Mouse (Mus musculus): ENCODE measurements around the gene Amdhd2. TPM values are rescaled to one million over a fixed set of nuclear protein-coding genes. Genes with fewer than 3 reads are reported as not detected.

The Amdhd2 gene
- polyA plus RNA-seq (2016; fragmentation: Nextera tagmentation; extraction: Ambion mirVana) = 40.2 and 44.7 TPM in 2 replicates

DNA sequence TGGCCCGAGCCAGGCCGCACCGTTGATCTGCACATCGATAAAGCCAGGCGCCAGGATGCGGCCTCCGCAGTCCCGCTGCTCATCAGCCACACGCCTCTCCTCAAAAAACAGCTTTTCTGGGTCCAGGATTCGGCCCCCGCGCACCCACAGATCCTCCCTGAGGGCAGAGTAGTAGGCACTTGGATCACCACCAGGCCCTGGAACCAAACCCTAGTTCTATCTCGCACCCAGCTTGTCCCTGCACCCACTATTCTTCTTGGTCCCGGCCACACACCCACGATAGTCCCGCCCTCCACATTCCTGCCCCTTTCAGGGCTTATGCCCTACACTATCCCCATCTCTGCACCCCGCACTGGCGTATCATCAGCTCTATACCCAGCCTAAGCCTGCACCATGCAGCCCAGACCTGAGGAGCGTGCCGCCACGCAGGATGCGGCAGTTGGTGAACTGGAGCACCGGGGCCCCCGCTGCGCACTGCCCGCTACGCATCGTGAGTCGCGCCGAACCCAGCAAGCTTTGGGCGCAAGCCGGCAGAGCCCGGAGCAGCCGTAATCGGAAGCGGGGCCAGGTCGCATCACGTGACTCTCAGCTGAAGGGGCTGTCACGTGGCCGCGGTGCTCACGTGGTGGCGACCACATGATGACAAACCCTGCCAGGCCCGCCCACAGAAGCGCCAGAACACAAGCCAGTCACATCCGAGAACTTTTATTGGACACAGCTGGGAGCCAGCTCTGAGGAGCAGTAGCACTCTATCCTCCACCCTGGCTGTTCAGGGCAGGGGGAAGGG, at the start of gene Amdhd2:
Gene Amdhd2, minus strand, starts transcription at position 591 of the 787 bp plus-strand sequence.
- Histone ChIP-seq H3K27ac (peak within 1 kb of the TSS; percentile 89), H3K27me3 (ENCODE audit: poor library complexity, severe bottlenecking) (no peaks in the 10 kb centered on the region), H3K4me3 (peak within 1 kb of the TSS; percentile 83), H3K9me3 (no peaks in the 10 kb centered on the region), H3K4me1 (peaks cover 25% of the 10 kb centered on the region), H3K36me3 (replicated peaks) (peaks cover 33% of the 10 kb centered on the region)
- DNase-seq (ENCODE audit: extremely low spot score, low spot score) = peak; percentile 98
- WGBS = 1% methylated on average over 47 of the region's 47 CpGs

DNA sequence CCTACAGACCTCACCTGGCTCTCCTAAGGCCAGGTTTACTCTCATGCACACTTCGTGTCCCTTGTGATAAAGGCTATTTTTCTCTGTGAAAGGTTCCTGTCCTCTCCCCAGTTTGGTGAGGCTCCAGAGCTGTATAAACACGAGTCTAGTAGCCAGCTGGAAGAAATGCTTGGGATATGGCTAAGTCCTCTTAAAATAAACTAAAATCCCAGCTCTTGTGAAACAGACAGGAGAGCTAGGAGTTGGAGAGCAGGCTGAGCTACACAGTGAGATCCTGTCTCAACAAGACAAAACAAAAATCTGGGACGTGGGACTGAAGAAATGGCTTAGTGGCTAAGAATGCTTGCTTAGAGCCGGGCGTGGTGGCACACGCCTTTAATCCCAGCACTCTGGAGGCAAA, 49.6 kb upstream of the Amdhd2 start:
- WGBS = 80% methylated on average over 6 of the region's 6 CpGs
- DNase-seq (ENCODE audit: extremely low spot score, low spot score) = no peak

DNA sequence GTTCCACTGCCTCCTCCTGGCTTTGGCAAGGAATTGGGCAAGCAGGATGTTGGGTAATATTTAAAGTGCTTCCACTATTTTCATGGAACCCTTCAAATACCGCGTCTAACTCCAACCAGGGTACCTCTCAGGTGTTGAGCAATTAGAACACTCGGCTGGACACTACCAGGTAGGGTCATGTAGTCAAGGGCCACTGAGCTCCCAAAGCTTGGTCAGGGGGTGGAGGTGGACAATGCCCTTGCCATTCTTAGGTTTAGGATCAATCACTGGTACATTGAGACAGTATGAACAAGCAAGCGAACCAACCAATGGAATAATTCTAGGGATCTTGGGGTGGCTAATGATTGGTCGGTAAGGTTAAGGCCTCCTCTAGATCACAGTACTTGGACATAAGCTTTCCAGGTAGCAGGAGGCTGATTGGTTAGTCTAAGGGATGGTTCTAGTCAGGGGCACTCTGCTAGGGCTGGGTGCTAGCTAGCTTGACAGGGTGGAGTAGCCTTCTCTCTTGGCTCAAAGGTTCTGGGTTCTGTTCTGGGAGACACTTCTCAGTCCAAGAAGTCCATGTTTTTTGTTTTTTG, 49.0 kb upstream of the Amdhd2 start:
- Histone ChIP-seq H3K9me3 (no peaks in the 10 kb centered on the region), H3K36me3 (replicated peaks) (peaks cover 37% of the 10 kb centered on the region), H3K4me3 (peak overlapping the region; percentile 66), H3K4me1 (peaks cover 55% of the 10 kb centered on the region), H3K27ac (peak overlapping the region; percentile 88; the same call in 1 of the 2 replicates), H3K27me3 (ENCODE audit: poor library complexity, severe bottlenecking) (peaks cover 41% of the 10 kb centered on the region)
- no peak for DNase-seq (ENCODE audit: extremely low spot score, low spot score)
- WGBS = 21% methylated on average over 5 of the region's 5 CpGs

More for the DNA sequence above, 49.6 kb upstream of the Amdhd2 start:
- Histone ChIP-seq H3K36me3 (replicated peaks) (peaks cover 43% of the 10 kb centered on the region), H3K9me3 (no peaks in the 10 kb centered on the region), H3K27ac (no peak overlapping the region), H3K27me3 (ENCODE audit: poor library complexity, severe bottlenecking) (peaks cover 34% of the 10 kb centered on the region), H3K4me1 (peaks cover 48% of the 10 kb centered on the region), H3K4me3 (no peak overlapping the region)

DNA sequence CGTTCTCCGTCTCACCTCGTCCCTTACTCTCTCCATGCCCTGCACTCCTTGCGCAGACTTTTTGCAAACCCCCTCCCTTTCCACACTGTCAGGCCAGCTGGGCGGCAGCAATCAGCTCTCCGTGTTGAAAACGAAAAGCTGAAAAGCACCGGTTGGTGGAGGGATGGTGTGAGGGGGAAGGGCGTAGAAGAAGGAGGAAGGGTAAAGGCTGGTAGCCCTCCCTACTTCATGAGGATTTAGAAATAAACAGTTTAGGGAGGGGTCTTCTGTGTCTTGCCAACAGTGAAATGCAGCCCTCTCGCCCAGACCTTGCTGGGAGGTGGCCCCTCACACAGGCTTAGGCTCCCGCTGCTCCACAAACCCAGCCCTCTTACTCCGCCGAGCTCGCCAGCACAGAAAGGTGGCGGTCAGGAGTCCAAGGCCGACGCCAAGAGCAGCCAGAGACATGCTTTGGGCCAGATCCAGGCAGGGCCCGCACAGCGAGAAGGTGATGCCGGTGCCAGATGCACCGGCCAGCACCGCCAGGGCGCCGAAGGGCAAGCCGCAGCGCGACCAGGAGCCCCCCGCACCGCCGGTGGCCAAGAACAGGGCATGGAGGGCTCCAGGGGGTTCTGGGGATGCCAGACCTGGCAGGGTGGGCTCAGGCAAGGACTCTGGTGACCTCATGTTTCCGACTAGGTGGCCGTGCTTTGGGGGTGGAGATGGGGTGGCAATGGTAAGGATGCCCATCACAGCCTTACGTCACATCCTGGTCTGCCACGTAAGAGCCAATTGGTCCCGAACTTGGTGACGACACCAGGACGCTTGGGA, 48.3 kb upstream of the Amdhd2 start:
- DNase-seq (ENCODE audit: extremely low spot score, low spot score) = peak; percentile 79
- peaks cover 30% of the 10 kb centered on the region for H3K36me3 ChIP-seq (replicated peaks)
- peaks cover 48% of the 10 kb centered on the region for H3K27me3 ChIP-seq (ENCODE audit: poor library complexity, severe bottlenecking)
- 2% methylated on average over 37 of the region's 37 CpGs for WGBS
- peak overlapping the region; percentile 88 for H3K27ac ChIP-seq
- H3K9me3 ChIP-seq = no peaks in the 10 kb centered on the region
- H3K4me1 ChIP-seq = peaks cover 60% of the 10 kb centered on the region
- peak overlapping the region; percentile 66 for H3K4me3 ChIP-seq

DNA sequence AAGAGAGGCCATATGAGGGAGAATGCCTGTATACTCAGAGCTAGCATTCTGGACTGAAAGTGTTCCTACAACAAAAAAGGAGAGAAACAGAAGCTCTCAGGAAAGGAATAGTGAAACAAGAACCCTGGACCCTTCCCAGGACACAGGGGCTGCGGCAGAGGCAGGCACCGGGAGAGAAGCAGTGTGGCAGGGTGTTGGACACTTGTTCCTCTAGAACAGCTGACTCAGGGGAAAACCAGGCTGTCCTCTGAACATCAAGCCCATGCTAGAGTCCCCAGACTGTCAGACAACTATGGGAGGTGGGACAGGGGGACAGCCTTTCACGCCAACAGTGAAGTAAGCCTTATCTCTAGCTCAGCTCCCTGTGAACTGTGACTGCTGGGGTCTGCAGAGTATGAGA, 47.0 kb upstream of the Amdhd2 start:
- 76% methylated on average over 3 of the region's 3 CpGs for WGBS
- H3K4me3 ChIP-seq = peak overlapping the region; percentile 66
- peak overlapping the region; percentile 88 for H3K27ac ChIP-seq

DNA sequence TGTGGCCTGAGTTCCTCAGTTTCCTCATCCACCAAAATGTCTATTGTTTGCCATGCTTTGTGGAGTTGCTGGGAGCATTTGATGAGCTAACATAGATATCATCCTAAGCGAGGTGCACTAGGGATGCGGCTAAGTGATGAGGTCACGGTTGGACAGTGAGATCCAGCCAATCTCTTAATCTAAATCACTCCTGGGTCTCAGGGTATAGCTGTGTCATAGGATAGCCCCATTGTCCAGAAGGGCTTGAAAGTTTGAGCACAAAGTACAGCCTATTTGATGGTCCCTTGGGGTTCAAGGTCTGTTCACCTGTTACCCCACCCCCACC, 46.3 kb upstream of the Amdhd2 start:
- peaks cover 78% of the 10 kb centered on the region for H3K4me1 ChIP-seq
- 75% methylated on average over 3 of the region's 3 CpGs for WGBS
- H3K4me3 ChIP-seq = peak overlapping the region; percentile 67
- no peak for DNase-seq (ENCODE audit: extremely low spot score, low spot score)
- peaks cover 10% of the 10 kb centered on the region for H3K36me3 ChIP-seq (replicated peaks)
- H3K27ac ChIP-seq = peak overlapping the region; percentile 90
- H3K27me3 ChIP-seq (ENCODE audit: poor library complexity, severe bottlenecking) = peaks cover 59% of the 10 kb centered on the region
- H3K9me3 ChIP-seq = no peaks in the 10 kb centered on the region

More for the DNA sequence above, 47.0 kb upstream of the Amdhd2 start:
- H3K9me3 ChIP-seq = no peaks in the 10 kb centered on the region
- peaks cover 17% of the 10 kb centered on the region for H3K36me3 ChIP-seq (replicated peaks)
- H3K27me3 ChIP-seq (ENCODE audit: poor library complexity, severe bottlenecking) = peaks cover 59% of the 10 kb centered on the region
- peaks cover 71% of the 10 kb centered on the region for H3K4me1 ChIP-seq
- DNase-seq (ENCODE audit: extremely low spot score, low spot score) = no peak

DNA sequence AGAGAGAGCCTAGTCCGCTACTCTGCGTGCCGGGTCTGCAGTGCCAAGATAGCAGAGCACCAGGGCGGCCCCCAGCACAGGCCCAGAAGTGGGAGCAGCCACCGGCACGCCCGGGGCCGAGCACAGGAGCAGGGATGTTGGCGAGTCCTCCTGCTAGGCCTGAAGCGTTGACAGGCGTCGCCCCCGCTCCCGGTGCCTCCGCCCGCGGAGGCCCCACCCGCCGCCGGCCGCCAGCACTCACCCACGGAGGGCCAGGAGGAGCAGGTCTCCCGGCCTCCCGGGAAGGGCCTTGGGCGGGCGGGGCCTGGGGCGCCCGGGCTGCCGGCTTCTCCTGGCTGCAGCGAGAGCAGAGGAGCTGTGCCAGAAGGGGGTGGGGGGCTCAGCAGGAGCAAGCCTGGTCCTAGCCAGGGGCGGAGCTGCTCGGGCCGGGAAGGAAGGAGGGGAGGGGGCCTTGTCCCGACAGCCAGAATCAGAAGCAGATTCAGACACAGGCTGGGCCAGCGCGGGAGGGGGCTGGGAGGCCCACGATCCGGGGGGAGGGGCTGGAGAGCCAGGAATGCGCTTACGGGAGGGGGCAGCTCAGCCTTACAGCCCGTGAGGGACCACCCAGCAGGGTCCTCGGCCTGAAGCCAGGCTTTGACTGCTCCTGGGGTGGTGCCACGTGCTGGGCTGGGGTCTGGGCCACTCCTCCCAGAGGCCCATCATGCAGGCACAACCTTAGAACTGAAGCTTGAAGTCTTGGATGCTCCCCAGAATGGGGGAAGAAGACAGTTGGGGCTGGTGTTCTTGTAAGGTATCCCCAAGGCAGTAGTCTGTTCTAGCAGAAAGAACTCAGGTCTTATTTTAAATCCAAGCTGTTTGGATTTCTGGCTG, 45.7 kb upstream of the Amdhd2 start, which contains the start of gene Ntn3:
Gene Ntn3, minus strand, starts transcription at position 489 of the 873 bp plus-strand sequence.
- Histone ChIP-seq H3K9me3 (no peaks in the 10 kb centered on the region), H3K36me3 (replicated peaks) (peaks cover 4% of the 10 kb centered on the region), H3K4me3 (peak within 1 kb of the TSS; percentile 67), H3K27me3 (ENCODE audit: poor library complexity, severe bottlenecking) (peaks cover 63% of the 10 kb centered on the region), H3K27ac (peak within 1 kb of the TSS; percentile 90), H3K4me1 (peaks cover 84% of the 10 kb centered on the region)
- peak; percentile 72 for DNase-seq (ENCODE audit: extremely low spot score, low spot score)
- WGBS = 2% methylated on average over 42 of the region's 43 CpGs

DNA sequence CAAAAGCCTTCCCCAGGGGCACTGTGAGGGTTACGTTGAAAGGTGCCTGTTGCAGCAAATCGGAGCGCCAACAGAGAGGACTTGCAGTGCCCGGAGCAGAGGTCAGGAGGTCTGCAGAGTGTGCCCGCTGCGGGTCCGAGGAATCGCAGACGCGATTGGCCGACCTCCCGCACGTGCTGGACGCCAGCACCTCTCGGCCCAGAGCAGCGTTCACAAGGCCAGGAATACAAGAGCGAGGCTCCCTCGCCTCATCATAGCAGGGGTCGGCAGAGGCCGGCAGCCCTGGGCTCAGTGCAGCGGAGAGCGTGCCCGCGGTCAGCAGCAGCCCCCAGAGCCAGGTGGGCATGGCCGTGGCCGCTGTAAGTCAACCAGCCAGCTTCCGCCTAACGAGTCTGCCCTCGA, 45.1 kb upstream of the Amdhd2 start:
- peak; percentile 57 for DNase-seq (ENCODE audit: extremely low spot score, low spot score)
- WGBS = 2% methylated on average over 29 of the region's 29 CpGs

DNA sequence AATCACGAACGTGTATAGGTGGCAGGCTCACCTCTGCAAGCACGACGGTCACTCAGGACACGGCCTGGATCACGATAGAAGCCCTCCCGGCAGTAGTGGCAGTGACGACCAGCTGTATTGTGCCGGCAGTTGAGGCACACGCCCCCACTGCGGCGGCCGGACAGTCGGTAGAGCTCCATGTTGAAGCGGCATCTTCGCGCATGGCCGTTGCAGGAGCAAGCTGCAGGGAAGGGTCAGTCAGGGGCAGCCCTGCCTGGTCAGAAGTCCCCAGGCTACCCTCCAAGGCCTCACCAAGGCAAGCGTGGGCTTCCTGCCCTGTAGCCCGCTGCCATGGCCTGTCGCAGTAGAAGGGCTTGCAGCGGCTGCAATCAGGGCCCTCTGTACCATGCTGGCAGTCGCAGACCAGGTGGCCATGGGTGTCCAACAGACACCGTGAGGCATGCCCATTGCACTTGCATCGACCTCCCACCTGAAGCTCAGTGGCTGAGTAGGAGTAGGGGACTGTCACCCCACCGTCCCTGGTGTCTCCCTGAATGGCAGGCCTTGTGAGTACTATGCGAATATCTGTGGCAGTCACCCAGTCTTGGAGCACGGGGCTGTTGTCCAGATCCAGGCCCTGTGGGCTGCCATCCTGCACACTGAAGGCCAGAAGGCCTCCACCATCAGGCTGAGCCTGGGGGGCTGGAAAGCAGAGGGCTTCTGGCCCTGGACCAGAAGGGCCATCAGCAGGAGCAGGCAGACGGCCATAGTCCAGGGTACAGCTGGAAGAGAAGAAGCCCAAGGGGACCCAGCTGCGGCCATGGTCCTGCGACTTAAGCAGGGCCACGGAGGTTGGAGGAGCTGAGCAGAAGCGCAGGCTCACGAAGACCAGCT, 44.4 kb upstream of the Amdhd2 start:
- whole genome bisulfite sequencing = 57% methylated on average over 34 of the region's 34 CpGs
- Histone ChIP-seq H3K36me3 (replicated peaks) (no peaks in the 10 kb centered on the region), H3K9me3 (no peaks in the 10 kb centered on the region), H3K4me1 (peaks cover 94% of the 10 kb centered on the region), H3K27me3 (ENCODE audit: poor library complexity, severe bottlenecking) (peaks cover 63% of the 10 kb centered on the region), H3K4me3 (peak overlapping the region; percentile 67), H3K27ac (peak overlapping the region; percentile 90)
- DNase-seq (ENCODE audit: extremely low spot score, low spot score) = peak; percentile 21

More for the DNA sequence above, 45.1 kb upstream of the Amdhd2 start:
- Histone ChIP-seq H3K4me1 (peaks cover 88% of the 10 kb centered on the region), H3K4me3 (peak overlapping the region; percentile 67), H3K9me3 (no peaks in the 10 kb centered on the region), H3K27ac (peak overlapping the region; percentile 90), H3K36me3 (replicated peaks) (no peaks in the 10 kb centered on the region), H3K27me3 (ENCODE audit: poor library complexity, severe bottlenecking) (peaks cover 63% of the 10 kb centered on the region)

DNA sequence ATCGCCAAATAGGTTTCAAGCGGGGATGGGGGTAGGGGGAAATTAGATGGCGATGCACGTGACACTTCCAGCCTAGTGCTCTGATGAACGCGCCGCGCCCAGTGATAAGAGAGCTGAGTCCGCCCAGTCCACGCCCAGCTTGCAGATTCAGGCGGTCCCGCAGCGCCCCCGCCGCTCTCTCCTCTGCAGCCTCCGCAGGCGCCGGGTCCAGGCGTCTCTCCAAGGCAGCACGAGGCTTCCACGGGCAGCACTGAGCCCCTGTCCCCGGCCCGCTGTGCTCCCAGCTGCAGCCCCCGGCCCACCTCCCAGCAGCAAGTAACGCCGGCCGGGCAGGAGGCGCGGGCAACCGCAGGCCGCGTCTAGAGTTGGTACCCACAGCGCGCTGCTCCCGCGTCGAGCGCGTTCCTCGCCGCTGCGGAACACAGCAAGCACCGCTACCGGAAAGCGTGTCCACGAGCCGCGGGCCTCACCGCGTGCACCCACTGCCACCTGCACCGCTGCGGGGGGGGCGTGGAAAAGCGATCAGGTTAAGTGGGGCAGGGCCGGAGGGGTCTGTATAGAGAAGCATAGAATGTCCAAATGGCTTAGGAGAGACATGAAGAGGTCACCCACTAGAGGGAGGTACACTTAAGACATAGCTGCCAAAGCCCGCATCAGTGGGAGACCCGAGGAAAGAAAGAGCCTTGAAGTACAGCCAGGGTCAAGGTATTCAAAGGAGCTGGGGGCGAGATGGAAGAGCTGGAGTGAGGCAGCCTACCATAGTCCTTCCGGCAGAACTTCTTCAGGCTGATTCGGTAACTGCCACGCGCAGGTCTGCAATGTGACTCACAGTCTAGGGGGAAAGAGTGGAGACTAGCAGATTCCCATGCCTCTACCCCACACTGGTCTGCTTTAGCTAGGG, 43.1 kb upstream of the Amdhd2 start:
- H3K27me3 ChIP-seq (ENCODE audit: poor library complexity, severe bottlenecking) = peaks cover 63% of the 10 kb centered on the region
- peak overlapping the region; percentile 78 for H3K27ac ChIP-seq
- no peaks in the 10 kb centered on the region for H3K36me3 ChIP-seq (replicated peaks)
- WGBS = 7% methylated on average over 62 of the region's 62 CpGs
- DNase-seq (ENCODE audit: extremely low spot score, low spot score) = peak; percentile 57
- peaks cover 86% of the 10 kb centered on the region for H3K4me1 ChIP-seq
- peak overlapping the region; percentile 67 for H3K4me3 ChIP-seq
- H3K9me3 ChIP-seq = no peaks in the 10 kb centered on the region

All from forebrain, embryonic 10.5 days (tissue).